Mouse (Mus musculus) heart, adult 2 months (tissue): Measurements from ENCODE around the gene BC029722.

Source experiments
- CTCF ChIP-seq: fragments of 200-600 bp; IDR thresholded peaks from 2 replicates; pipeline ENCODE4 v1.8.1; 2022; ENCODE audit warnings: antibody characterized with exemption, mild to moderate bottlenecking, moderate library complexity
- POLR2A ChIP-seq: fragments of 200-500 bp; IDR thresholded peaks from 2 replicates; pipeline ENCODE4 v1.6.1; 2011; ENCODE audit warnings: mild to moderate bottlenecking, low read depth, low read length, control low read depth; ENCODE audit not compliant: insufficient read depth

- no peak for TF ChIP-seq CTCF
- no peak for TF ChIP-seq POLR2A
These were observed 27.7 kb upstream of the BC029722 start for GRCm38 (mm10) chr2:155846930-155847329.
